Comparison of ENCODE assay signal across 9 mouse cellular contexts in genomic region chr19:28365897-28366296, GRCm38 (mm10).
DNase-seq lines count a peak whose midpoint lies in the region; ATAC-seq lines count a peak whose summit lies in the region.
"Had no signal": no experiment of that assay in that cellular context is flagged by ENCODE, and none has a peak within 500 bp of the region (broad histone marks: within the 10 kb centered on the region; RNA-seq: fewer than 3 reads in every experiment).

No protein-coding gene starts in this region.

- no peaks in the 10 kb centered on the region for H3K9me3 ChIP-seq in hindbrain, embryonic 11.5 days (ENCODE audit: control insufficient read depth, low read length)
- H3K9me3 ChIP-seq in hindbrain, embryonic 13.5 days, result no peaks in the 10 kb centered on the region
- H3K9me3 ChIP-seq: lung, embryonic 15.5 days had no signal

- peak; percentile 65 for DNase-seq in hindbrain, embryonic 11.5 days (ENCODE audit: low spot score)
- peak; percentile 25 for DNase-seq in CD4-positive helper T cell, adult 2 months (ENCODE audit: low read depth, low spot score)
- peak; percentile 73 for DNase-seq in adrenal gland, postnatal 14 days
- peak; percentile 69 for DNase-seq in forelimb bud, embryonic 11.5 days (ENCODE audit: low read depth, low spot score)
- peak; percentile 6 for DNase-seq in retina, adult 2 months (ENCODE audit: low read depth, low spot score)
- no peak for DNase-seq in left cerebral cortex, adult 11 months (ENCODE audit: low spot score)
- no peak for DNase-seq in cerebellum, adult 11-12 months

- no peaks in the 10 kb centered on the region for H3K36me3 ChIP-seq in hindbrain, embryonic 11.5 days (ENCODE audit: control insufficient read depth, insufficient read depth, low read length)
- H3K36me3 ChIP-seq in hindbrain, embryonic 13.5 days, result no peaks in the 10 kb centered on the region
- H3K36me3 ChIP-seq: lung, embryonic 15.5 days had no signal

- no peak overlapping the region for H3K4me2 ChIP-seq in hindbrain, embryonic 11.5 days (replicated peaks; ENCODE audit: low read depth, low read length)
- no peak overlapping the region for H3K4me2 ChIP-seq in hindbrain, embryonic 13.5 days
- H3K4me2 ChIP-seq: lung, embryonic 15.5 days had no signal

- no peak overlapping the region for H3K9ac ChIP-seq in hindbrain, embryonic 11.5 days (ENCODE audit: low read depth, low read length)
- no peak overlapping the region for H3K9ac ChIP-seq in hindbrain, embryonic 13.5 days
- H3K9ac ChIP-seq: lung, embryonic 15.5 days had no signal

- H3K4me1 ChIP-seq in hindbrain, embryonic 11.5 days (replicated peaks; ENCODE audit: control insufficient read depth, insufficient read depth, low read length), result no peaks in the 10 kb centered on the region
- no peaks in the 10 kb centered on the region for H3K4me1 ChIP-seq in hindbrain, embryonic 13.5 days (replicated peaks)
- H3K4me1 ChIP-seq: lung, embryonic 15.5 days had no signal

- H3K27ac ChIP-seq in hindbrain, embryonic 11.5 days (ENCODE audit: low read depth, low read length), result no peak overlapping the region
- H3K27ac ChIP-seq in hindbrain, embryonic 13.5 days, result no peak overlapping the region
- H3K27ac ChIP-seq: lung, embryonic 15.5 days had no signal

- no peaks in the 10 kb centered on the region for H3K27me3 ChIP-seq in hindbrain, embryonic 11.5 days (ENCODE audit: control insufficient read depth, insufficient read depth, low read length)
- no peaks in the 10 kb centered on the region for H3K27me3 ChIP-seq in hindbrain, embryonic 13.5 days
- H3K27me3 ChIP-seq: lung, embryonic 15.5 days had no signal

- WGBS in hindbrain, embryonic 11.5 days, result 47% methylated on average over 7 of the region's 7 CpGs
- WGBS in hindbrain, embryonic 13.5 days, result 46% methylated on average over 7 of the region's 7 CpGs

- peak; percentile 47; the same call in 1 of the 2 replicates for ATAC-seq in hindbrain, embryonic 11.5 days (ENCODE audit: low FRiP score)
- no peak for ATAC-seq in hindbrain, embryonic 13.5 days (ENCODE audit: low FRiP score)

- no peak overlapping the region for H3K4me3 ChIP-seq in hindbrain, embryonic 11.5 days (ENCODE audit: low read depth, low read length)
- H3K4me3 ChIP-seq in hindbrain, embryonic 13.5 days, result no peak overlapping the region
- H3K4me3 ChIP-seq: lung, embryonic 15.5 days had no signal

Comparison
In these comparisons a context has a peak if more than half of its experiments do, and no peak if none do; other contexts are left out.
1. DNase-seq: peak in hindbrain, embryonic 11.5 days (single experiment), CD4-positive helper T cell, adult 2 months (single experiment), adrenal gland, postnatal 14 days (single experiment), forelimb bud, embryonic 11.5 days (single experiment) and retina, adult 2 months (single experiment); none in left cerebral cortex, adult 11 months (single experiment) and cerebellum, adult 11-12 months (single experiment).